Mouse (Mus musculus): Measurements from ENCODE around the gene Nudt17. TPM values are rescaled to one million over a fixed set of nuclear protein-coding genes. Genes with fewer than 3 reads are reported as not detected.

Gene Nudt17
- polyA plus RNA-seq, 1 experiment from 2014 or later, result 8.2 TPM

- peak; percentile 82 for TF ChIP-seq CTCF (IDR thresholded peaks at IDR 0.05; ENCODE audit: low read depth)
Measured at GRCm38 (mm10) chr3:96663432-96664239, 44.7 kb downstream of the Nudt17 start.

GRCm38 (mm10) chr3:96662731-96663316 lies 45.5 kb downstream of the Nudt17 start:
- 34% methylated on average over 8 of the region's 8 CpGs for WGBS
- DNase-seq, result peak; percentile 14
- no peak overlapping the region for H3K4me3 ChIP-seq (ENCODE audit: low read depth, low read length)
- peak overlapping the region; percentile 46; the same call in 1 of the 2 replicates for H3K27ac ChIP-seq (ENCODE audit: low read depth)
- no peaks in the 10 kb centered on the region for H3K27me3 ChIP-seq (ENCODE audit: insufficient read depth, low read length)
- no peak overlapping the region for H3K9ac ChIP-seq
- H3K4me2 ChIP-seq, result peak overlapping the region; percentile 62
- no peaks in the 10 kb centered on the region for H3K4me1 ChIP-seq (ENCODE audit: insufficient read depth)
- 0 out of 2 replicates have a peak, but pooled peaks cover 2% of the 10 kb centered on the region for H3K36me3 ChIP-seq (ENCODE audit: insufficient read depth)
- TF ChIP-seq CTCF (IDR thresholded peaks at IDR 0.05; ENCODE audit: low read depth), result no peak
- H3K9me3 ChIP-seq (ENCODE audit: low read depth, low read length), result no peaks in the 10 kb centered on the region
- ATAC-seq (ENCODE audit: insufficient read depth), result no peak

More at GRCm38 (mm10) chr3:96663432-96664239, 44.7 kb downstream of the Nudt17 start:
- peak; percentile 94 for ATAC-seq (ENCODE audit: insufficient read depth)
- peak; percentile 95 for DNase-seq
- 0 out of 2 replicates have a peak overlapping the region, but pooled peaks have one; percentile 33 for H3K9ac ChIP-seq
- WGBS, result 6% methylated on average over 15 of the region's 18 CpGs
- H3K4me1 ChIP-seq (ENCODE audit: insufficient read depth), result no peaks in the 10 kb centered on the region
- peak overlapping the region; percentile 46; the same call in 1 of the 2 replicates for H3K27ac ChIP-seq (ENCODE audit: low read depth)
- peak overlapping the region; percentile 62 for H3K4me2 ChIP-seq
- H3K4me3 ChIP-seq (ENCODE audit: low read depth, low read length), result peak overlapping the region; percentile 21
- no peaks in the 10 kb centered on the region for H3K36me3 ChIP-seq (ENCODE audit: insufficient read depth)
- H3K9me3 ChIP-seq (ENCODE audit: low read depth, low read length), result no peaks in the 10 kb centered on the region
- H3K27me3 ChIP-seq (ENCODE audit: insufficient read depth, low read length), result no peaks in the 10 kb centered on the region

GRCm38 (mm10) chr3:96660901-96661300 lies 47.5 kb downstream of the Nudt17 start:
- H3K4me2 ChIP-seq, result no peak overlapping the region
- DNase-seq (no peak), ATAC-seq (ENCODE audit: insufficient read depth) (no peak)
- H3K9me3 ChIP-seq (ENCODE audit: low read depth, low read length), result no peaks in the 10 kb centered on the region
- H3K4me1 ChIP-seq (ENCODE audit: insufficient read depth), result no peaks in the 10 kb centered on the region
- no peak overlapping the region for H3K27ac ChIP-seq (ENCODE audit: low read depth)
- 0 out of 2 replicates have a peak, but pooled peaks cover 2% of the 10 kb centered on the region for H3K36me3 ChIP-seq (ENCODE audit: insufficient read depth)
- TF ChIP-seq CTCF (IDR thresholded peaks at IDR 0.05; ENCODE audit: low read depth), result no peak
- WGBS, result 79% methylated on average over 2 of the region's 2 CpGs
- no peak overlapping the region for H3K9ac ChIP-seq
- H3K27me3 ChIP-seq (ENCODE audit: insufficient read depth, low read length), result no peaks in the 10 kb centered on the region
- H3K4me3 ChIP-seq (ENCODE audit: low read depth, low read length), result no peak overlapping the region

Other genes with a start within 250 kb of the Nudt17 start
- 0.20 and 0.35 TPM in 2 replicates for gene Hfe2, start 183.4 kb downstream of the Nudt17 start, polyA plus RNA-seq (2014; fragmentation: Nextera tagmentation; extraction: Ambion mirVana)
- gene Txnip, start 150.6 kb downstream of the Nudt17 start, polyA plus RNA-seq (2014; fragmentation: Nextera tagmentation; extraction: Ambion mirVana), result 77.2 and 96.5 TPM in 2 replicates
- gene Gm16253, start 131.6 kb downstream of the Nudt17 start, polyA plus RNA-seq (2014; fragmentation: Nextera tagmentation; extraction: Ambion mirVana), result 0.89 and 1.2 TPM in 2 replicates
- gene Polr3gl, start 114.4 kb downstream of the Nudt17 start, polyA plus RNA-seq (2014; fragmentation: Nextera tagmentation; extraction: Ambion mirVana), result 17.8 and 22.9 TPM in 2 replicates
- 2.0 and 2.5 TPM in 2 replicates for gene Ankrd34a, start 111.9 kb downstream of the Nudt17 start, polyA plus RNA-seq (2014; fragmentation: Nextera tagmentation; extraction: Ambion mirVana)
- gene Lix1l, start 107.4 kb downstream of the Nudt17 start, polyA plus RNA-seq (2014; fragmentation: Nextera tagmentation; extraction: Ambion mirVana), result 7.9 and 8.3 TPM in 2 replicates
- gene Rbm8a, start 78.6 kb downstream of the Nudt17 start, polyA plus RNA-seq (2014; fragmentation: Nextera tagmentation; extraction: Ambion mirVana), result 163 TPM in 2 replicates
- 55.8 and 56.5 TPM in 2 replicates for gene Pex11b, start 73.2 kb downstream of the Nudt17 start, polyA plus RNA-seq (2014; fragmentation: Nextera tagmentation; extraction: Ambion mirVana)
- gene Gm42957, start 73.1 kb downstream of the Nudt17 start, polyA plus RNA-seq (2014; fragmentation: Nextera tagmentation; extraction: Ambion mirVana), result 0.09 and 0.24 TPM in 2 replicates
- gene Itga10, start 63.0 kb downstream of the Nudt17 start, polyA plus RNA-seq (2014; fragmentation: Nextera tagmentation; extraction: Ambion mirVana), result 0.70 and 1.2 TPM in 2 replicates
- gene Ankrd35, start 38.4 kb downstream of the Nudt17 start, polyA plus RNA-seq (2014; fragmentation: Nextera tagmentation; extraction: Ambion mirVana), result 0.12 and 0.15 TPM in 2 replicates
- gene Pias3, start 12.2 kb downstream of the Nudt17 start, polyA plus RNA-seq (2014; fragmentation: Nextera tagmentation; extraction: Ambion mirVana), result 44.0 and 49.1 TPM in 2 replicates
- gene Polr3c, start 19.1 kb upstream of the Nudt17 start, polyA plus RNA-seq (2014; fragmentation: Nextera tagmentation; extraction: Ambion mirVana), result 33.7 and 34.2 TPM in 2 replicates
- gene Rnf115, start 19.1 kb upstream of the Nudt17 start, polyA plus RNA-seq (2014; fragmentation: Nextera tagmentation; extraction: Ambion mirVana), result 53.7 and 54.2 TPM in 2 replicates
- gene Pdzk1, start 120.7 kb upstream of the Nudt17 start, polyA plus RNA-seq (2014; fragmentation: Nextera tagmentation; extraction: Ambion mirVana), result 0.08 TPM in 1 of 2 replicates, not detected in the other
- gene Cd160, start 120.8 kb upstream of the Nudt17 start, polyA plus RNA-seq (2014; fragmentation: Nextera tagmentation; extraction: Ambion mirVana), result 0.07 and 0.09 TPM in 2 replicates
- gene Gja5, start 196.1 kb upstream of the Nudt17 start, polyA plus RNA-seq (2014; fragmentation: Nextera tagmentation; extraction: Ambion mirVana), result 6.3 and 6.4 TPM in 2 replicates
- 35.4 and 43.6 TPM in 2 replicates for gene Gpr89, start 196.8 kb upstream of the Nudt17 start, polyA plus RNA-seq (2014; fragmentation: Nextera tagmentation; extraction: Ambion mirVana)
- not detected in 2 replicates for gene Gja8, start 217.5 kb upstream of the Nudt17 start, polyA plus RNA-seq (2014; fragmentation: Nextera tagmentation; extraction: Ambion mirVana)